Mouse (Mus musculus): ENCODE measurements at regions not wholly inside any gene's neighbourhood (a gene's known extent, or its start where the extent isn't known, plus 50 kb on each side); places are given as distances from the start of the nearest gene placed in this dataset.

DNA sequence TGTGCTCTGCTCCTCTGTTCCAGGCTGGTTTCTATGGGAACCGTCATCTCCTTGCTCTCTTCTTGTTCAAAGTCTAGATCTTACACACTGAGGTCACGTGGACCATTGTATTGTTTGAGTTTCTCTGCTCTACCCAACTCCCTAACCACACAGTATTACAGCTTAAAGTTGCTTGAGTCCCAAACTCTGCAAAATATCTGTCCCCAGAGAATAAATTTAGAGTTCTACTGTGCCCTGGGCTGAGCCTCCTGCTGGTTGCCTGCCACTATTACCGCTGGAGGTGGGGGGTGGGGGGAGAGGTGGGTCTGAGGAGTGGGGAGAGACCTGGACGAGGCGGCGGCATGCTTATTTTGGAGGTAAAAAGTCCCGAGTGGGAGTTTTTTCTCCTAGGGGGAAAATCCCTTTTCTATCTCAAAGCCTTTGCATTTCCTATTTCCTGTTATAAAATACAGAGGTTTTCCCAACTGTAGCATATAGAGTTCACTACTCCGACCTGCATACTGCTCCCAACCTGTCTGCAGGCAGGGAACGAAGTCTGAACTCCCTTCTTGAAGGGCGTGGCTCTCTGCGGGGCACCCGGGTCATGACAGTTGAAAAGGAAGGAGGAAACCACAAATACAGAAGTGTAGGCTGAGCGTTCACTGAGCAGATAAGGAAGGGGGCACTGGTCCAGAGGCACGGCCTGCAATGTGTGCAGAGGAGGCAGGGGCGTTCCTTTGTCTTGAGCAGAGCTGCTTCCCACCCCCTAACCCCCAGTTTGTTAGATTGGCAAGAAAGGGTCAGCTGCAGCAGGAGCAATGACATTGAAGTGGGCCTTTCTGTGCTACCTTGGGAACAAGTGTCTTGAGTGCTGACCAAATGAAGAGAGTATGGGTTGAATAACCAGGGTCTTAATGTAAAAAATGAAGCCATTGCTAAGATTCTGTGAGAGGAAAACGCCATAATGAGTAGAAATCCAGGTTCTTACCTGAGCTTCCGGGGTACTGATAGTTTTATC, 188.7 kb downstream of the Akap7 start:
- Histone ChIP-seq H3K27ac (ENCODE audit: low read length) (no peak overlapping the region), H3K9ac (ENCODE audit: low read length) (no peak overlapping the region)
- ATAC-seq (replicated peaks; ENCODE audit: extremely low read depth, insufficient read depth, low FRiP score), result peak; percentile 66; the same call in 1 of the 2 replicates

DNA sequence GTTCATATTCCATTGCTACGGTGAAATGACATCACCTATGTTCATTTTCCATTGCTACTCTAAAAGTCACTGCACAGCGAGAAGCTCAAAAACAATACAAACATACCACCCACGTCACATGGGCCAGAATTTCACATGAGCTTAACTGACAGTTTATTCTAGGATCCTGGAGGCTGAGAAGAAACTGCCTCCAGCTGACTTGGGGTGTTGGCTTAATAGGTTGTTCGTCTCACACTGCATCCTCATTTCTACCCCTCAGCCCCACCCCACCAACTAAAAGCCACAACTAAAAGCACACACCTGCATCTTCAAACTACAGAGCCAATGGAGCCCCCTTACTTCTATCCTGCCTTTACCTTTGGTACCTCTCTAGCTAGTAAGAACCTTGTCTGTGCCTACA, 187.0 kb upstream of the Arg1 start:
- WGBS, result 84% methylated on average over 4 of the region's 4 CpGs
- H3K36me3 ChIP-seq (ENCODE audit: control insufficient read depth, insufficient read depth), result no peaks in the 10 kb centered on the region

More for the DNA sequence above, 188.7 kb downstream of the Akap7 start:
- no peaks in the 10 kb centered on the region for H3K4me1 ChIP-seq (ENCODE audit: control insufficient read depth, insufficient read depth, low read length)
- no peak overlapping the region for H3K4me3 ChIP-seq (ENCODE audit: low read length)
- peak overlapping the region; percentile 43 for H3K4me2 ChIP-seq (ENCODE audit: low read depth, low read length)
- H3K27me3 ChIP-seq (ENCODE audit: control insufficient read depth, insufficient read depth, low read length), result no peaks in the 10 kb centered on the region
- H3K36me3 ChIP-seq (ENCODE audit: control insufficient read depth, insufficient read depth), result no peaks in the 10 kb centered on the region
- 23% methylated on average over 17 of the region's 17 CpGs for WGBS
- no peaks in the 10 kb centered on the region for H3K9me3 ChIP-seq (replicated peaks; ENCODE audit: control insufficient read depth, low read length)

DNA sequence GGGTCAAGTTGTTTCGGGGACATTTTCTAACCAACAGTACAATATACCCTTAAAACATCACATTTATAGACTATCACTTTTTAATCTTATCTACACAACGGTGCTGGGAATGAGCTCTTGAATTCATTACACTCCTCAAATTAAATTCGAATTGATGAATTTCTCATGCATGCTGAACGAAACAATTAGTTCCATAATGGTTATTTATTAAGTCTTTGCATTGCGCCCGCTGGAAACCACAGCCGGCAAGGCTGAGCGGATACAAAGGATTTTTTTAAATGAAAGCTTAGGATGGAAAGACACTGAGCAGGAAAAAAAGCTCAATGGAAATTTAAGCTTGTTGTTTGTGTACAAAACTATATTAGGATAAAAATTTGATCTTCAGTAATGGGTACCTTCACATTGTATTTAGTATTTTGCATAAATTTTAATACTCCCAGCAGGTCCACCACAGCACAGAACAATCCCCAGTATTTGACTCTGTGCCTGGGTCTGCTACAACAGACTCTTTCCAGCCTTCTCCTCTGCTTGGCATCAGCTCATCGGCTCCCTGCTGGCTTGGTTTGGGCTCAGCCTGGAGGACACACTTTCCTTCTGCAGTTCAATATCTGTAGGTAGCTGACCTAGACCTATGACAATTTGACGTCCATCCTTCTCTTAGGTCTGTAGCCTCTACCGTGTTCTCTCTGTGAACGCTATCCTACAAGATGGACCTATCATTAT, 185.3 kb upstream of the Arg1 start:
- no peaks in the 10 kb centered on the region for H3K36me3 ChIP-seq (ENCODE audit: control insufficient read depth, insufficient read depth)
- H3K4me3 ChIP-seq (ENCODE audit: low read length), result no peak overlapping the region
- peaks cover 10% of the 10 kb centered on the region for H3K4me1 ChIP-seq (ENCODE audit: control insufficient read depth, insufficient read depth, low read length)
- H3K9me3 ChIP-seq (replicated peaks; ENCODE audit: control insufficient read depth, low read length), result no peaks in the 10 kb centered on the region
- 66% methylated on average over 12 of the region's 12 CpGs for WGBS
- H3K27me3 ChIP-seq (ENCODE audit: control insufficient read depth, insufficient read depth, low read length), result no peaks in the 10 kb centered on the region
- ATAC-seq (replicated peaks; ENCODE audit: extremely low read depth, insufficient read depth, low FRiP score), result no peak
- no peak overlapping the region for H3K27ac ChIP-seq (ENCODE audit: low read length)
- no peak overlapping the region for H3K4me2 ChIP-seq (ENCODE audit: low read depth, low read length)
- no peak overlapping the region for H3K9ac ChIP-seq (ENCODE audit: low read length)

More for the DNA sequence above, 187.0 kb upstream of the Arg1 start:
- no peak for ATAC-seq (replicated peaks; ENCODE audit: extremely low read depth, insufficient read depth, low FRiP score)
- H3K4me3 ChIP-seq (ENCODE audit: low read length), result no peak overlapping the region
- H3K4me2 ChIP-seq (ENCODE audit: low read depth, low read length), result no peak overlapping the region
- peaks cover 10% of the 10 kb centered on the region for H3K4me1 ChIP-seq (ENCODE audit: control insufficient read depth, insufficient read depth, low read length)
- no peaks in the 10 kb centered on the region for H3K27me3 ChIP-seq (ENCODE audit: control insufficient read depth, insufficient read depth, low read length)
- no peaks in the 10 kb centered on the region for H3K9me3 ChIP-seq (replicated peaks; ENCODE audit: control insufficient read depth, low read length)
- no peak overlapping the region for H3K9ac ChIP-seq (ENCODE audit: low read length)
- H3K27ac ChIP-seq (ENCODE audit: low read length), result no peak overlapping the region

DNA sequence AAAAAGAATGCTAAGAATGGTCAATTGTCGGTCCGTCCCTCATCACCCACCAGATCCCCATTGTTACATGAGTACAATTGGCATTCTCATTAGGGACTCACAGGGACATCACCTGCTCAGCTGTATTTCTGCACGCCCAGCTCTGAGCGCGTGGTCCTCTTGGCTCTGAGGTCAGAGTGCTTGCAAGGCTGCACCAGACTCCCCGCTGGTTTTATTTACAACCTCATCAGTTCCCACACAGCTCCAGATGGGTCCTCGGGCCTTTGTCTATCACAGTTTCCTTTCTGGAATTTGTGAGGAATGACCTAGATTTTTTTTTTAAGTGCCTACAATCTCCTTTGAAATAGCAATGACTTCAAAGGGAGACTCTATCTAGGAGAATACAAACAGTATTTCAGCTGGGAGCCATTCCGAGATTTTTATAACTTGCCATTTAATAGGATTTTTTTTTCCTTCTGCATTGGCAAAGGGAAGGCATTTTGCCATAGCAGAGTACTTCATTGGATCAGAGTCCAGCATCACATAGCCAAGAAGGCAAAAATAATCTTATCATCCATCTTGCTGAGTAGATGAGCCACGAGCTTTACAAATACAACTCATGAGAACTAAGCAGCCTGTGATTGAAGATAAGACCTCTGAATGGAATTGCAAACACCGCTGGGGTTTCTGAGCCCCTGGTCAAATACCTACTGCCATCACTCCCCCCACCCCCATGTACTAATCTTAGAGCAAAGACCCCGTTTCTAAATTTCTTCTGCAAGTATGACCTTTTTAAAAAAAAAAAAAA, 184.5 kb upstream of the Arg1 start:
- H3K4me1 ChIP-seq (ENCODE audit: control insufficient read depth, insufficient read depth, low read length), result peaks cover 10% of the 10 kb centered on the region
- H3K27ac ChIP-seq (ENCODE audit: low read length), result no peak overlapping the region
- no peak overlapping the region for H3K9ac ChIP-seq (ENCODE audit: low read length)
- H3K4me3 ChIP-seq (ENCODE audit: low read length), result no peak overlapping the region
- no peaks in the 10 kb centered on the region for H3K27me3 ChIP-seq (ENCODE audit: control insufficient read depth, insufficient read depth, low read length)
- 20% methylated on average over 11 of the region's 11 CpGs for WGBS
- H3K4me2 ChIP-seq (ENCODE audit: low read depth, low read length), result no peak overlapping the region
- ATAC-seq (replicated peaks; ENCODE audit: extremely low read depth, insufficient read depth, low FRiP score), result no peak
- no peaks in the 10 kb centered on the region for H3K36me3 ChIP-seq (ENCODE audit: control insufficient read depth, insufficient read depth)
- no peaks in the 10 kb centered on the region for H3K9me3 ChIP-seq (replicated peaks; ENCODE audit: control insufficient read depth, low read length)

DNA sequence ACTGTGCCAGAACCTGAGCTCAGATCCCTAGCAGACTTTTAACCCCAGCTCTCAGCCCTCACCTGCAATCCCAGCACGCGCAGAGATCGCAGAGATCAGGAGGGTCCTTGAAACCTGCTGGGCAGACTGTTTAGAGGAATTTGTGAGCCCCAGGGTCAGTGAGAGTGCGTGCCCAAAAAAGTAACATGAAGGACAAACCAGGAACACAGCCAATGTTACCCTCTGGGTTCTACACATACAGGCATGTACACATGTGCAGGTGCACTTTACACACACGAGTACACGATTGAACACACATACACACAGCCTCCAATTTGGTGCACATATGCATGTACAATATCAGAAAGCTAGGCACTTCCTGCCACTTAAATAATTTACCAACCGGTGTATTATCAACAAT, 183.9 kb upstream of the Arg1 start:
- 46% methylated on average over 7 of the region's 7 CpGs for WGBS

DNA sequence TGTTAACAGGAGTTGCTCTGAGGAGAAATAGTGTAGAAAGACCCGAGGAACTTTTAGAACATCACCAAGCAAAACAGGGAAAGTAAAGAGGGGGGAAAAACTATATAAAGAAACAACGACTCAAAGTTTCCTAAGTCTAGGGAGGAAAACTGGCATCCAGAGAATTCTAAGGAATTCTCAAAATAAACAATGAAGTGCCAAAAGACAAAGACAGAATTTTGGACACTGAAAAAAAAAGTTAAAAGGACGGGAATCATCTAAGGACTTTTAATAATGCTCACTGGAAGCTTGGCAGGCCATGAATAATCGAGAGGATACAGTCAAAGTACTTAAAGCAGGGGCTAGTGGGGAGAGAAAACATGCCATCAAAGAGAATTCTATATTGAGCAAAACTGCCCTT, 170.8 kb upstream of the Arg1 start:
- H3K36me3 ChIP-seq (ENCODE audit: control insufficient read depth, insufficient read depth), result no peaks in the 10 kb centered on the region
- H3K4me3 ChIP-seq (ENCODE audit: low read length), result no peak overlapping the region
- H3K4me2 ChIP-seq (ENCODE audit: low read depth, low read length), result no peak overlapping the region
- H3K9me3 ChIP-seq (replicated peaks; ENCODE audit: control insufficient read depth, low read length), result no peaks in the 10 kb centered on the region
- no peaks in the 10 kb centered on the region for H3K4me1 ChIP-seq (ENCODE audit: control insufficient read depth, insufficient read depth, low read length)
- no peak for ATAC-seq (replicated peaks; ENCODE audit: extremely low read depth, insufficient read depth, low FRiP score)
- no peaks in the 10 kb centered on the region for H3K27me3 ChIP-seq (ENCODE audit: control insufficient read depth, insufficient read depth, low read length)
- H3K9ac ChIP-seq (ENCODE audit: low read length), result no peak overlapping the region
- WGBS, result 49% methylated on average over 4 of the region's 4 CpGs
- no peak overlapping the region for H3K27ac ChIP-seq (ENCODE audit: low read length)

More for the DNA sequence above, 183.9 kb upstream of the Arg1 start:
- Histone ChIP-seq H3K4me2 (ENCODE audit: low read depth, low read length) (no peak overlapping the region), H3K4me3 (ENCODE audit: low read length) (no peak overlapping the region), H3K27ac (ENCODE audit: low read length) (no peak overlapping the region), H3K4me1 (ENCODE audit: control insufficient read depth, insufficient read depth, low read length) (peaks cover 10% of the 10 kb centered on the region), H3K9me3 (replicated peaks; ENCODE audit: control insufficient read depth, low read length) (no peaks in the 10 kb centered on the region), H3K9ac (ENCODE audit: low read length) (no peak overlapping the region), H3K27me3 (ENCODE audit: control insufficient read depth, insufficient read depth, low read length) (no peaks in the 10 kb centered on the region), H3K36me3 (ENCODE audit: control insufficient read depth, insufficient read depth) (no peaks in the 10 kb centered on the region)
- ATAC-seq (replicated peaks; ENCODE audit: extremely low read depth, insufficient read depth, low FRiP score), result no peak

DNA sequence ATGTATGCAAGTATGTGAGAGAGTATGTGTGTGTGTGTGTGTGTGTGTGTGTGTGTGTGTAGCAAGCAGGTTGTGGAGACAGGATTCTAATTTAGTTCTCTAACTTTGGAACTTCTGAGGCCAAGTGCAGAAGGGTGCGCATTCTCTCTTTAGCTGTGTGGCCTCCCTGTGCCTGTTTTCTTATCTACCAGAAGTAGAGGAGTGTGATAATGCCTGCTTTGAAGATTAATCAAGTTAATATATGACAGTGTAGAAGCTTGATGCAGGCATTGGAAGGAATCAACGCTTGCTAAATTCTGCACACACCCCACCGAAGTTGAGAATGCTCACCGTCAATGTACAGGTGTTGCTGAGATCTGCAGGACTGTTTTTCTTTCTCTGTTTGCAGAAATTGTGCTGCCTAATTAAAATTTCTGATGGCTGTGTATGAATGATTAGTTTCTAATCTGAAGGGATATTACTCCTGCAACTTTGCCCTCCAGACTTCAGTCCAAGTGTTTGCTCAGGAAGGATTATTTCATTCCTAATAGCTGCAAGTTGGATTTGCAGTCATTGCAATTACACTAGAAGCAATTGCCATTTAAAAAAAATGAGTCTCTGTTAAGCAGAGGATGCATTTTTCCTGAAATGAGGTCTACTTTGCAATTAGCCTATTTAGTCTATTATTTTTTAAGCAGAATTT, 162.6 kb upstream of the Arg1 start:
- H3K27me3 ChIP-seq (ENCODE audit: control insufficient read depth, insufficient read depth, low read length), result no peaks in the 10 kb centered on the region

DNA sequence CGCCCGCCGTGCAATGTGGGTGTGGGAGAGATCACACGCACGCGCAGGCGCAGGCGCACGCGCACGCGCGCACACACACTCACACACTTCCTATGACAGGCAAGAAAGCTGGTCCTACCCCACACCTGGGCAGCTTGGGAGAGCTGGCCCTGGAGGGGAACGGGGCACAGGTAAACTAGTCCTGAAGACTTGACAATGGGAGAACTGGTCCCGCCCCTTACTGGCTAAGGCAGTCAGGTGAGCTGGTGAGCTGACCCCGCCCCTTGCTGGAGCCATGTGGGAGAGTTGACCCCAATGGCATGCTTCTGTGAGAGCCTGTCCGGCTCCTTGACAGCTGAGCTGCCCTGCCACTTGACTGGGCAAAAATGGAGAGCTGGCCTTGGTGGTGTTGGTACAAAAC, 159.5 kb upstream of the Arg1 start:
- Histone ChIP-seq H3K27me3 (ENCODE audit: control insufficient read depth, insufficient read depth, low read length) (no peaks in the 10 kb centered on the region), H3K36me3 (ENCODE audit: control insufficient read depth, insufficient read depth) (no peaks in the 10 kb centered on the region), H3K9ac (ENCODE audit: low read length) (no peak overlapping the region), H3K27ac (ENCODE audit: low read length) (no peak overlapping the region), H3K4me1 (ENCODE audit: control insufficient read depth, insufficient read depth, low read length) (no peaks in the 10 kb centered on the region), H3K4me3 (ENCODE audit: low read length) (no peak overlapping the region), H3K4me2 (ENCODE audit: low read depth, low read length) (no peak overlapping the region), H3K9me3 (replicated peaks; ENCODE audit: control insufficient read depth, low read length) (no peaks in the 10 kb centered on the region)
- 94% methylated on average over 17 of the region's 17 CpGs for WGBS
- ATAC-seq (replicated peaks; ENCODE audit: extremely low read depth, insufficient read depth, low FRiP score), result no peak

More for the DNA sequence above, 162.6 kb upstream of the Arg1 start:
- no peaks in the 10 kb centered on the region for H3K4me1 ChIP-seq (ENCODE audit: control insufficient read depth, insufficient read depth, low read length)
- no peak overlapping the region for H3K4me3 ChIP-seq (ENCODE audit: low read length)
- ATAC-seq (replicated peaks; ENCODE audit: extremely low read depth, insufficient read depth, low FRiP score), result no peak
- no peaks in the 10 kb centered on the region for H3K36me3 ChIP-seq (ENCODE audit: control insufficient read depth, insufficient read depth)
- no peaks in the 10 kb centered on the region for H3K9me3 ChIP-seq (replicated peaks; ENCODE audit: control insufficient read depth, low read length)
- 45% methylated on average over 4 of the region's 4 CpGs for WGBS
- no peak overlapping the region for H3K4me2 ChIP-seq (ENCODE audit: low read depth, low read length)
- no peak overlapping the region for H3K27ac ChIP-seq (ENCODE audit: low read length)
- H3K9ac ChIP-seq (ENCODE audit: low read length), result no peak overlapping the region

Measured in heart, embryonic 16.5 days (tissue).